Mouse (Mus musculus) left cerebral cortex, postnatal 36 days (tissue): ENCODE results near the gene Mlec. TPM values are rescaled to one million over a fixed set of nuclear protein-coding genes. Genes with fewer than 3 reads are reported as not detected.
"Not testable (repeated sequence)": the region's sequence is repeated elsewhere in the genome, so short reads cannot be mapped to it uniquely, and the experiment has no call there.

Source experiments
- DNase-seq, 2 experiments: peaks; one replicate each; pipeline ENCODE4 v3.0.0; 2021 to 2022; ENCODE audit warnings: low spot score in 2 of 2, mixed read lengths in 1 of 2
- intact Hi-C: fragments of 180-260 bp; cut with DNase I; formaldehyde crosslinking; loops from one replicate; pipeline ENCODE4 v1.15.1; 2025
- total RNA-seq, 2 experiments: library from RNA; stranded (reverse); gene quantifications; 2 replicates each; pipeline ENCODE4 v1.2.3; 2021

Gene Mlec
- total RNA-seq, 2 experiments from 2014 or later, result 68.2 to 91.7 TPM

GRCm38 (mm10) chr5:115155831-115156230 lies 2.1 kb downstream of the Mlec start:
- intact Hi-C loops, result no loop called here
- DNase-seq, result no peak

- DNase-seq, result no peak
- intact Hi-C loops, result no loop called here
Measured at GRCm38 (mm10) chr5:115155156-115155631, 2.8 kb downstream of the Mlec start.

- DNase-seq, result no peak
Measured at GRCm38 (mm10) chr5:115152132-115152956, 5.6 kb downstream of the Mlec start.

GRCm38 (mm10) chr5:115151457-115151856 lies 6.5 kb downstream of the Mlec start:
- DNase-seq, result no peak

More at GRCm38 (mm10) chr5:115152132-115152956, 5.6 kb downstream of the Mlec start:
- intact Hi-C loops, result no loop called here

GRCm38 (mm10) chr5:115150991-115151390 lies 7.0 kb downstream of the Mlec start:
- no peak for DNase-seq

More at GRCm38 (mm10) chr5:115151457-115151856, 6.5 kb downstream of the Mlec start:
- intact Hi-C loops, result no loop called here

GRCm38 (mm10) chr5:115149675-115150459 lies 8.1 kb downstream of the Mlec start:
- intact Hi-C loops, result no loop called here
- DNase-seq, result no peak

More at GRCm38 (mm10) chr5:115150991-115151390, 7.0 kb downstream of the Mlec start:
- intact Hi-C loops, result no loop called here

- DNase-seq, intact Hi-C loops: not testable (repeated sequence)
Measured at GRCm38 (mm10) chr5:115148872-115149271, 9.1 kb downstream of the Mlec start.

GRCm38 (mm10) chr5:115148378-115148777 lies 9.6 kb downstream of the Mlec start:
- DNase-seq, result no peak
- intact Hi-C loops, result no loop called here

GRCm38 (mm10) chr5:115147388-115147787 lies 10.6 kb downstream of the Mlec start:
- DNase-seq, result no peak
- intact Hi-C loops, result no loop called here

GRCm38 (mm10) chr5:115146747-115147130 lies 11.2 kb downstream of the Mlec start:
- no peak for DNase-seq

GRCm38 (mm10) chr5:115145976-115146746 lies 11.8 kb downstream of the Mlec start:
- intact Hi-C loops, result no loop called here
- no peak for DNase-seq

More at GRCm38 (mm10) chr5:115146747-115147130, 11.2 kb downstream of the Mlec start:
- intact Hi-C loops, result no loop called here

GRCm38 (mm10) chr5:115145253-115145968 lies 12.6 kb downstream of the Mlec start:
- intact Hi-C loops, result no loop called here
- no peak for DNase-seq

- no peak for DNase-seq
- intact Hi-C loops, result no loop called here
Measured at GRCm38 (mm10) chr5:115144471-115144870, 13.5 kb downstream of the Mlec start.

- DNase-seq, result no peak
- intact Hi-C loops, result no loop called here
Measured at GRCm38 (mm10) chr5:115143552-115143951, 14.4 kb downstream of the Mlec start.

GRCm38 (mm10) chr5:115142166-115142697 lies 15.7 kb downstream of the Mlec start:
- DNase-seq, result no peak

GRCm38 (mm10) chr5:115140726-115141125 lies 17.3 kb downstream of the Mlec start:
- intact Hi-C loops, result no loop called here
- no peak for DNase-seq

More at GRCm38 (mm10) chr5:115142166-115142697, 15.7 kb downstream of the Mlec start:
- intact Hi-C loops, result no loop called here

- intact Hi-C loops, result no loop called here
- DNase-seq, result no peak
Measured at GRCm38 (mm10) chr5:115139124-115139523, 18.9 kb downstream of the Mlec start.

GRCm38 (mm10) chr5:115134234-115135165 lies 23.5 kb downstream of the Mlec start, which contains the start of gene Unc119b:
Gene Unc119b, minus strand, starts transcription at chr5:115134975.
- intact Hi-C loops, result no loop called here

More at GRCm38 (mm10) chr5:115134234-115135165, 23.5 kb downstream of the Mlec start, which contains the start of gene Unc119b:
- DNase-seq, result peak; percentile 85 to 86
